Mouse (Mus musculus) liver, embryonic 14.5 days (tissue): Measurements from ENCODE around the gene E130116L18Rik. TPM values are rescaled to one million over a fixed set of nuclear protein-coding genes. Genes with fewer than 3 reads are reported as not detected.

ENCODE experiments used
- ATAC-seq: fragments of 200-750 bp; cut with Nextera tagmentation; 2 replicates; pipeline ENCODE4 v1.8.0; 2017; ENCODE audit warnings: moderate number of reproducible peaks, mild to moderate bottlenecking, moderate library complexity; ENCODE audit not compliant: insufficient read depth
- DNase-seq, 3 experiments: peaks; one replicate each; pipeline ENCODE4 v3.0.0-alpha.2; 2012 to 2013; ENCODE audit warnings: low read depth in 3 of 3, low spot score in 3 of 3
- H3K27ac ChIP-seq: fragments of 300-500 bp; sonication (generic); 2 replicates; pipeline ENCODE4 v1.5.1; 2014; ENCODE audit warnings: moderate library complexity, mild to moderate bottlenecking, control low read depth, inconsistent platforms
- H3K27me3 ChIP-seq: fragments of 300-500 bp; sonication (generic); 2 replicates; pipeline ENCODE4 v1.6.1; 2014; ENCODE audit warnings: mild to moderate bottlenecking, low read length, moderate library complexity; ENCODE audit not compliant: control insufficient read depth, insufficient read depth
- H3K36me3 ChIP-seq: fragments of 300-500 bp; sonication (generic); replicated peaks from 2 replicates; pipeline ENCODE4 v1.6.1; 2014; ENCODE audit warnings: low read depth; ENCODE audit not compliant: control insufficient read depth, insufficient read depth
- H3K4me1 ChIP-seq, 2 experiments: fragments of 200-500 bp in 1 of 2; fragments of 300-500 bp in 1 of 2; sonication (generic) in 1 of 2; replicated peaks; 2 replicates each; pipeline ENCODE4 v1.6.1; 2012 to 2014; ENCODE audit warnings: antibody characterized with exemption in 1 of 2, inconsistent platforms in 1 of 2, low read length in 1 of 2; ENCODE audit not compliant: control insufficient read depth in 2 of 2, insufficient read depth in 2 of 2
- H3K4me2 ChIP-seq: fragments of 300-500 bp; sonication (generic); 2 replicates; pipeline ENCODE4 v1.6.1; 2014; ENCODE audit warnings: low read depth, mild to moderate bottlenecking, control low read depth, moderate library complexity
- H3K4me3 ChIP-seq, 2 experiments: fragments of 200-500 bp in 1 of 2; fragments of 300-500 bp in 1 of 2; sonication (generic) in 1 of 2; 2 replicates each; pipeline ENCODE4 v1.5.1; 2012 to 2014; ENCODE audit warnings: low read depth in 2 of 2, low read length in 2 of 2, mild to moderate bottlenecking in 2 of 2, control low read depth in 1 of 2, inconsistent platforms in 1 of 2, moderate library complexity in 1 of 2; ENCODE audit not compliant: insufficient read depth in 1 of 2
- H3K9ac ChIP-seq: fragments of 300-500 bp; sonication (generic); replicated peaks from 2 replicates; pipeline ENCODE4 v1.6.1; 2014; ENCODE audit warnings: mild to moderate bottlenecking, control low read depth, moderate library complexity
- H3K9me3 ChIP-seq: fragments of 300-500 bp; sonication (generic); 2 replicates; pipeline ENCODE4 v1.6.1; 2016; ENCODE audit warnings: low read length, mixed read lengths; ENCODE audit not compliant: control insufficient read depth
- CTCF ChIP-seq: IDR thresholded peaks from 2 replicates; pipeline ENCODE4 v1.5.1; 2016; ENCODE audit warnings: antibody characterized with exemption, low read depth, control low read depth
- EP300 ChIP-seq: IDR thresholded peaks from 2 replicates; pipeline ENCODE4 v1.6.1; 2016; ENCODE audit warnings: antibody characterized with exemption, low read depth
- WGBS: fragments of 180-500 bp; shearing (Covaris S2); extraction: QIAGEN DNeasy Blood & Tissue Kit; methylation state at CpG from one replicate; pipeline ENCODE4 v1.1.7; 2014; ENCODE audit not compliant: insufficient replicate concordance; 5-methylcytosine and 5-hydroxymethylcytosine counted together
- polyA plus RNA-seq, 2 experiments: library from polyadenylated mRNA; depleted of rRNA in 1 of 2; stranded (reverse) in 1 of 2; unstranded in 1 of 2; fragments of >200 nt; fragmentation: Nextera tagmentation in 1 of 2; extraction: Ambion mirVana in 1 of 2; gene quantifications; 2 replicates each; pipeline versions ENCODE4 v1.2.1 to v1.2.3; 2012 to 2014

Gene E130116L18Rik
- polyA plus RNA-seq, 2 experiments = not detected

DNA sequence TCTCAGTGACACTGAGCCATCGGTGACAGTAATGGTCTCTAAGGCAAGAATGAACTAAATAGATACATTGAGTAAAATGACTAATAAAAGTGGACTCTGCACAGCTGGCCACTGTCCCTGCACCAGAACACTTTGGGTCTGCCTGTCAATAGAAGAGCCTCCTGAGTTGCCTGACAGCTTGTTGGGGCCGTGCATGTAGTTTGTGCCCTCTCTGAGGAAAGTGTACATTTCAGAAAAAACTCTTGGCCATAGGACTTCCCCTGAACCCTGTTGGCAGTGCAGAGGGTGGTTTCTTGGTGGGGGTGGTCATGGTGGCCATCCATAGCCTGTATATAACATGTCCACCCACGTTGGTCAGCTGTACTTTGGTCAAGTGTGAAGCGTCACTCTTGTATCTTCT is 31.5 kb upstream of the E130116L18Rik start:
- TF ChIP-seq CTCF (no peak), EP300 (no peak)
- Histone ChIP-seq H3K4me1 (peaks cover 0 to 6% of the 10 kb centered on the region in 2 experiments; a peak in 1 of 4 replicates), H3K36me3 (no peaks in the 10 kb centered on the region), H3K4me3 (no peak overlapping the region), H3K9me3 (no peaks in the 10 kb centered on the region), H3K4me2 (no peak overlapping the region), H3K9ac (no peak overlapping the region), H3K27me3 (no peaks in the 10 kb centered on the region), H3K27ac (no peak overlapping the region)
- no peak for DNase-seq
- no peak for ATAC-seq
- WGBS = 70% methylated on average over 4 of the region's 4 CpGs

DNA sequence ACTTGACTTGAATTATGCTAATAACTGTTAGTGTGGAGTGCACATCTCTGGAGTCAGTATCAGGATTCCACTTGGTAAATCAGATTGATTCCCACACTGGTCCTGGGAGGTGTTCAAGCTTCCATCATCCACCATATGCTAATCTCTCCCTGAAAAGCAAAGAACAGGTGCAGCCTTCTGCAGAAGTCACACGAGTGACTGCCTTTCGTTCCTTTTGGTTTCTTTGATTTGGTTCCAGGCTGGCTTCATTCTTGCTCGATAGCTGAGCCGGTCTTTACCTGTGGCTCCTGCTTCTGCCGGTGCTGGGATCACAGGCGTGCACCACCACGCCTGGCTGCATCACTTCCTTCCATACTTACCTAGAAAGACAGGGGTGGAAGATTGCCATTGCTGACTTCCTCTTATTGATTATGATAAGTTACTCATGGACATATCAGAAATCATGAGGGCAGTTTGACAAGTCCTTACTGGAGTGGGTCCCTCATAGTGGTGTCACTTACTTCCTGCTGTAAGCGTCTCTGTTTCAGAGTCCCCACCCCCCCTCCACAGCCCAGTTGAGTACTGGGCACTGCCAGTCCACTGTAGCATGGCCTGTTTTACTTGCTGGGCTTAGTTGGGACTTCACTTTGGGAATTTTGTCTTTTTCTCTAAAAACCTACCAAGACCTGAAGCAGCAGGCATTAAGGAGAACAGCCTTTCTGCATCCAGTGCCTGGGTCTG is 30.0 kb upstream of the E130116L18Rik start:
- H3K9ac ChIP-seq = no peak overlapping the region
- H3K4me1 ChIP-seq = peaks cover 0 to 6% of the 10 kb centered on the region in 2 experiments; a peak in 1 of 4 replicates
- H3K9me3 ChIP-seq = no peaks in the 10 kb centered on the region
- DNase-seq = no peak
- H3K4me2 ChIP-seq = no peak overlapping the region
- H3K27ac ChIP-seq = no peak overlapping the region
- WGBS = 64% methylated on average over 8 of the region's 8 CpGs
- TF ChIP-seq EP300 = no peak
- no peak for TF ChIP-seq CTCF
- H3K4me3 ChIP-seq = no peak overlapping the region
- H3K27me3 ChIP-seq = no peaks in the 10 kb centered on the region
- ATAC-seq = no peak
- no peaks in the 10 kb centered on the region for H3K36me3 ChIP-seq

DNA sequence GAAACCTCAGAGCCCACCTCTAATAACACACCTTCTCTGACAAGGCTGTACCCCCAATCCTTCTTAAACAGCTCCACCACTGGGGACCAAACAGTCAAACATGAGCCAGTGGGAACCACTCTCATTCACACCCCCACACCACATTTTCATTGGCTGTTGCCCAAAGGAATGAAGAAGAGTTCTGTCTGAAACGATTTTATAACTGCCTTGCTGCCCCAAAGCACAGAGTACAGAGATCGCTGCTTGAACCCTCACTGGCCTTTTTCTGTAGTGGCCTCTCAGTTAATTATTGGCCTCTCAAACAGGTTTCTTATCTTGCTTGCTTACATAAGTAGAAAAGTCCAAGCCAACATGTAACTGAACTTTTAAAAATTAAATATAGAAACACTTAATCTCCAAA is 29.5 kb upstream of the E130116L18Rik start:
- WGBS = 52% methylated on average over 2 of the region's 2 CpGs
- no peaks in the 10 kb centered on the region for H3K27me3 ChIP-seq
- no peak overlapping the region for H3K9ac ChIP-seq
- no peak overlapping the region for H3K4me2 ChIP-seq
- peaks cover 0 to 6% of the 10 kb centered on the region in 2 experiments; a peak in 1 of 4 replicates for H3K4me1 ChIP-seq
- ATAC-seq (no peak), DNase-seq (peak in 2 of 3 experiments; percentile 1 to 11)
- no peak overlapping the region for H3K4me3 ChIP-seq
- H3K27ac ChIP-seq = no peak overlapping the region
- no peaks in the 10 kb centered on the region for H3K9me3 ChIP-seq
- no peaks in the 10 kb centered on the region for H3K36me3 ChIP-seq
- TF ChIP-seq CTCF (no peak), EP300 (no peak)

DNA sequence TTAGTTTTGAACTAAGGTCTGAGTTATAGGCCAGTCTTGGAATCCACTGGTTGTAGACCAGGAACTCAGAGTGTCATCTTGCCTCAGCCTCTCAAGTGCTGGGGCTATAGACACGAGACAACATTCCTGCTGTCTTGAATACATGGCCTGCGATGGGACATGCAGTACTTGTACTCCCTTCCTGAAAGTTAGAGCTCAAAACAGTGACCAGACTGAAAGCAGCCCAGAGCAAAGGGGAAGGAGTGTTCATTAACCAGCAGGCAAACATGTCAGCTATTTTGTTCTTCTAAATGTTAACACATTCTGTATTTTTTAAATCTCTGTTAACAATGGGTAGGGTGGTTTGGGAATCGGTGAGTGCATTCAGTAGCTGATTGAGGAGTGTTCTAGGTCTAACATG is 24.1 kb upstream of the E130116L18Rik start:
- Histone ChIP-seq H3K4me1 (peaks cover 0 to 4% of the 10 kb centered on the region in 2 experiments; a peak in 1 of 4 replicates), H3K4me3 (no peak overlapping the region), H3K36me3 (no peaks in the 10 kb centered on the region), H3K9me3 (no peaks in the 10 kb centered on the region), H3K27ac (no peak overlapping the region), H3K27me3 (no peaks in the 10 kb centered on the region), H3K9ac (no peak overlapping the region), H3K4me2 (no peak overlapping the region)
- ATAC-seq = no peak
- no peak for TF ChIP-seq CTCF
- TF ChIP-seq EP300 = no peak
- 58% methylated on average over 3 of the region's 3 CpGs for WGBS
- DNase-seq = peak in 1 of 3 experiments; percentile 3

DNA sequence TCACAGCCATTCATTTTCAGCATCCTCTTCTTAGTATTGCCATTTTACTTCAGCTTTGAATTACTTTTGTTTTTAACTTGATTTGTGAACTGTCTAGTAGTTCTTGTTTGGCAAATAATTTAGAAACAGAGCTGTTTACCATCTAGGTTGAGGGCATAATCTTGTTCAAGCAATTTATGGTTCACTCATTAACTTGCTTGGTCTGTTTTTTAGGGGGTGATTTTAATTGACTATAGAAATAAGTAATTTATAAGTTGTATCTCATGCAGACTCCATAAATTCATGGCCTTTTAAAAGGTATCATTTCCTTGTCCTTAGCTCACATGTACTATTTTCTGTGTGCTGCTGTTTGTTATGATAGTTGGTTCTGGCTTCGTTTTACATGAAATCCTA is 23.5 kb upstream of the E130116L18Rik start:
- no peaks in the 10 kb centered on the region for H3K27me3 ChIP-seq
- H3K4me2 ChIP-seq = no peak overlapping the region
- no peak overlapping the region for H3K27ac ChIP-seq
- H3K36me3 ChIP-seq = no peaks in the 10 kb centered on the region
- no peak for ATAC-seq
- no peak overlapping the region for H3K4me3 ChIP-seq
- no peak overlapping the region for H3K9ac ChIP-seq
- DNase-seq = no peak
- H3K9me3 ChIP-seq = no peaks in the 10 kb centered on the region
- WGBS = 39% methylated on average over 1 of the region's 1 CpGs
- H3K4me1 ChIP-seq = peaks cover 0 to 4% of the 10 kb centered on the region in 2 experiments; a peak in 1 of 4 replicates
- no peak for TF ChIP-seq CTCF
- no peak for TF ChIP-seq EP300
